Mouse (Mus musculus): Measurements from ENCODE around the gene Fam120a.

- TF ChIP-seq POLR2A (IDR thresholded peaks at IDR 0.05; ENCODE audit: borderline replicate concordance, extremely low read depth, insufficient read depth, insufficient read length, poor library complexity, severe bottlenecking) (no peak), CTCF (IDR thresholded peaks at IDR 0.05; ENCODE audit: borderline replicate concordance, extremely low read depth, insufficient read depth, insufficient read length) (no peak)
Measured at GRCm38 (mm10) chr13:48977858-48978257, 10.0 kb upstream of the Fam120a start.

Measured in brain, embryonic 14.5 days (tissue).